Mouse (Mus musculus): ENCODE measurements at regions not wholly inside any gene's neighbourhood (a gene's known extent, or its start where the extent isn't known, plus 50 kb on each side); places are given as distances from the start of the nearest gene placed in this dataset.

DNA sequence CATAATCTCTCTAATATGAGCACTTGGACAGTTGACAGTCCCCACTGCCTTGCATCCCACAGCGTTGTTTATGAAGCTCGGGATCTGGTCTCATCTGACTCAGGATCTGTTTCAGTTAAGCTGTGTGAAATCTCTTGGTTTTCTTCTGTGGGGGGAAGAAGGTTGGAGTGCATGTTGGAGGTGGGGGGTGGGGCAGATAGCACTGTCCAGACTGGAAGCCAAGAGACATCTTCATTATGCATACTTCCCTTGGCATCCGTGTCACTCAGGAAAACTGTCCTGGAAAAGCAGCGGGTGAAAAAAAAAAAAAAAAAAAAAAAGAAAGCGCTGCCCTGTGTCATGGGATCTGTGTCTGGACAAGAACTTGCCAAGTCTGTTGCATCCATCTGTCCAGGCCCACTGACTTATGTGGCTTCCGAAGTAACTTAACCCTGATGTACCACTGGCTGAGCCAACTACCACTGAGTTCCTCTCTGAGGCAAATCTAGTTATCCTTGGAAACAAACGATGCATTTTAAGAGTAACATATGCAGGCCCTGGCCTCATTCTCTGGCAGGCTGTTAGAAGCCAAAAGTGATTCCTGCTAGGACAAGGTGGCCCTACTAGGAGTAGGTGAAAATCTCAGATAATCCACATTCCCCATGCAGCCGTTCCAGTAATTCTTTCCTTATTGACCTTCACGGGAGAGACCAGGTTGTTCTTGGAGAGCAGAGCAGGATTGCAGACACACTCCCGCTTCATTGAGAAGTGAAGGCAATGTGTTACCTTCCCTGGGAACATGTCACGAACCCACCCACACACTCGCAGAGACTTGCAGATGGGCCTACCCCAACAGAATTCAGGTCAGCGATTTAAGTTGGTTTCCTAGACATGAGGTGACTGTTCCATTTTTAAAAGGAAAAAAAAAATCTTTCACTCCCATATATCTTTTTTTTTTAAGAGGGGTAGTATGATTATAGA is 439.7 kb downstream of the Epha4 start:
- no peak for TF ChIP-seq MAFK (IDR thresholded peaks at IDR 0.05; ENCODE audit: insufficient read depth, low read depth, low read length)
- no peak for TF ChIP-seq HCFC1 (IDR thresholded peaks at IDR 0.05; ENCODE audit: borderline replicate concordance, insufficient read depth, low read length)
- TF ChIP-seq CHD2 (IDR thresholded peaks at IDR 0.05; ENCODE audit: low read depth, low read length), result no peak
- TF ChIP-seq ZC3H11A (IDR thresholded peaks at IDR 0.05; ENCODE audit: borderline replicate concordance, low read depth, low read length), result no peak
- no peak for TF ChIP-seq ZNF384 (IDR thresholded peaks at IDR 0.05; ENCODE audit: low read depth, low read length)

Data from ES-E14 (cell line).